Mouse (Mus musculus): ENCODE data around the gene Wdr5. TPM values are rescaled to one million over a fixed set of nuclear protein-coding genes. Genes with fewer than 3 reads are reported as not detected.

Wdr5 gene
- polyA plus RNA-seq (2015; fragmentation: Nextera tagmentation; extraction: Ambion mirVana), result 46.6 and 49.1 TPM in 2 replicates

GRCm38 (mm10) chr2:27514639-27515328, at the start of gene Wdr5:
Gene Wdr5, plus strand, starts transcription at chr2:27515157.
- Histone ChIP-seq H3K36me3 (peaks cover 15% of the 10 kb centered on the region), H3K4me2 (replicated peaks) (peak within 1 kb of the TSS; percentile 99), H3K27ac (peak within 1 kb of the TSS; percentile 77), H3K9ac (replicated peaks) (peak within 1 kb of the TSS; percentile 94), H3K4me3 (replicated peaks) (peak within 1 kb of the TSS; percentile 95), H3K9me3 (no peaks in the 10 kb centered on the region), H3K4me1 (replicated peaks) (peaks cover 30% of the 10 kb centered on the region), H3K27me3 (no peaks in the 10 kb centered on the region)
- WGBS, result under 1% methylated on average over 55 of the region's 57 CpGs
- ATAC-seq, result peak; percentile 94

- 76% methylated on average over 4 of the region's 4 CpGs for WGBS
- no peak overlapping the region for H3K27ac ChIP-seq
- H3K4me1 ChIP-seq (replicated peaks), result peaks cover 69% of the 10 kb centered on the region
- no peak for ATAC-seq
- H3K9ac ChIP-seq (replicated peaks), result no peak overlapping the region
- H3K4me3 ChIP-seq (replicated peaks), result no peak overlapping the region
- H3K36me3 ChIP-seq, result peaks cover 25% of the 10 kb centered on the region
- H3K9me3 ChIP-seq, result no peaks in the 10 kb centered on the region
- no peak overlapping the region for H3K4me2 ChIP-seq (replicated peaks)
- no peaks in the 10 kb centered on the region for H3K27me3 ChIP-seq
These were observed 45.5 kb upstream of the Wdr5 start for GRCm38 (mm10) chr2:27469292-27469990.

- Histone ChIP-seq H3K4me3 (replicated peaks) (no peak overlapping the region), H3K4me1 (replicated peaks) (peaks cover 70% of the 10 kb centered on the region), H3K9ac (replicated peaks) (0 out of 2 replicates have a peak overlapping the region, but pooled peaks have one; percentile 23), H3K27ac (no peak overlapping the region), H3K36me3 (peaks cover 21% of the 10 kb centered on the region), H3K27me3 (no peaks in the 10 kb centered on the region), H3K4me2 (replicated peaks) (no peak overlapping the region), H3K9me3 (no peaks in the 10 kb centered on the region)
- WGBS, result 70% methylated on average over 3 of the region's 3 CpGs
- ATAC-seq, result no peak
These were observed 45.0 kb upstream of the Wdr5 start for GRCm38 (mm10) chr2:27469991-27470355.

- H3K4me2 ChIP-seq (replicated peaks), result no peak overlapping the region
- no peaks in the 10 kb centered on the region for H3K9me3 ChIP-seq
- H3K4me1 ChIP-seq (replicated peaks), result peaks cover 70% of the 10 kb centered on the region
- no peaks in the 10 kb centered on the region for H3K27me3 ChIP-seq
- no peak overlapping the region for H3K4me3 ChIP-seq (replicated peaks)
- no peak for ATAC-seq
- H3K9ac ChIP-seq (replicated peaks), result no peak overlapping the region; the same call in 1 of the 2 replicates
- 95% methylated on average over 2 of the region's 2 CpGs for WGBS
- peaks cover 17% of the 10 kb centered on the region for H3K36me3 ChIP-seq
- H3K27ac ChIP-seq, result no peak overlapping the region
These were observed 44.4 kb upstream of the Wdr5 start for GRCm38 (mm10) chr2:27470535-27470934.

GRCm38 (mm10) chr2:27471170-27471584, 43.8 kb upstream of the Wdr5 start:
- Histone ChIP-seq H3K4me1 (replicated peaks) (peaks cover 70% of the 10 kb centered on the region), H3K9ac (replicated peaks) (no peak overlapping the region), H3K27me3 (no peaks in the 10 kb centered on the region), H3K36me3 (peaks cover 15% of the 10 kb centered on the region; the same call in 1 of the 2 replicates), H3K27ac (no peak overlapping the region), H3K4me3 (replicated peaks) (no peak overlapping the region), H3K4me2 (replicated peaks) (no peak overlapping the region), H3K9me3 (no peaks in the 10 kb centered on the region)
- no peak for ATAC-seq

GRCm38 (mm10) chr2:27473061-27473765, 41.7 kb upstream of the Wdr5 start:
- H3K27me3 ChIP-seq, result no peaks in the 10 kb centered on the region
- no peak overlapping the region for H3K27ac ChIP-seq
- no peaks in the 10 kb centered on the region for H3K9me3 ChIP-seq
- H3K4me3 ChIP-seq (replicated peaks), result peak overlapping the region; percentile 100
- H3K9ac ChIP-seq (replicated peaks), result peak overlapping the region; percentile 98
- H3K36me3 ChIP-seq, result 0 out of 2 replicates have a peak, but pooled peaks cover 4% of the 10 kb centered on the region
- H3K4me2 ChIP-seq (replicated peaks), result peak overlapping the region; percentile 98
- 71% methylated on average over 7 of the region's 7 CpGs for WGBS
- peaks cover 67% of the 10 kb centered on the region for H3K4me1 ChIP-seq (replicated peaks)
- ATAC-seq, result no peak

- Histone ChIP-seq H3K36me3 (0 out of 2 replicates have a peak, but pooled peaks cover 3% of the 10 kb centered on the region), H3K27me3 (no peaks in the 10 kb centered on the region), H3K9me3 (no peaks in the 10 kb centered on the region), H3K4me2 (replicated peaks) (peak overlapping the region; percentile 98), H3K4me3 (replicated peaks) (peak overlapping the region; percentile 100), H3K4me1 (replicated peaks) (peaks cover 64% of the 10 kb centered on the region), H3K27ac (no peak overlapping the region), H3K9ac (replicated peaks) (peak overlapping the region; percentile 98)
- WGBS, result 37% methylated on average over 4 of the region's 4 CpGs
- ATAC-seq, result no peak
These were observed 41.0 kb upstream of the Wdr5 start for GRCm38 (mm10) chr2:27473911-27474310.

GRCm38 (mm10) chr2:27474621-27475484, 40.1 kb upstream of the Wdr5 start:
- Histone ChIP-seq H3K9me3 (no peaks in the 10 kb centered on the region), H3K27ac (peak overlapping the region; percentile 97), H3K4me3 (replicated peaks) (peak overlapping the region; percentile 100), H3K9ac (replicated peaks) (peak overlapping the region; percentile 98), H3K36me3 (0 out of 2 replicates have a peak, but pooled peaks cover 3% of the 10 kb centered on the region), H3K4me2 (replicated peaks) (peak overlapping the region; percentile 98), H3K4me1 (replicated peaks) (peaks cover 55% of the 10 kb centered on the region), H3K27me3 (no peaks in the 10 kb centered on the region)
- under 1% methylated on average over 80 of the region's 84 CpGs for WGBS
- peak; percentile 59 for ATAC-seq

- Histone ChIP-seq H3K4me3 (replicated peaks) (peak overlapping the region; percentile 100), H3K4me1 (replicated peaks) (peaks cover 46% of the 10 kb centered on the region), H3K9ac (replicated peaks) (peak overlapping the region; percentile 98), H3K36me3 (no peaks in the 10 kb centered on the region), H3K27me3 (no peaks in the 10 kb centered on the region), H3K27ac (peak overlapping the region; percentile 97), H3K4me2 (replicated peaks) (peak overlapping the region; percentile 98), H3K9me3 (no peaks in the 10 kb centered on the region)
- peak; percentile 100 for ATAC-seq
- WGBS, result 1% methylated on average over 83 of the region's 96 CpGs
These were observed 39.3 kb upstream of the Wdr5 start for GRCm38 (mm10) chr2:27475495-27476302.

GRCm38 (mm10) chr2:27476303-27477192, 38.4 kb upstream of the Wdr5 start:
- H3K4me1 ChIP-seq (replicated peaks), result peaks cover 38% of the 10 kb centered on the region
- peak overlapping the region; percentile 100 for H3K4me3 ChIP-seq (replicated peaks)
- peak overlapping the region; percentile 98 for H3K4me2 ChIP-seq (replicated peaks)
- no peaks in the 10 kb centered on the region for H3K36me3 ChIP-seq
- WGBS, result 32% methylated on average over 11 of the region's 11 CpGs
- H3K9me3 ChIP-seq, result no peaks in the 10 kb centered on the region
- no peak for ATAC-seq
- H3K9ac ChIP-seq (replicated peaks), result peak overlapping the region; percentile 98
- H3K27me3 ChIP-seq, result no peaks in the 10 kb centered on the region
- H3K27ac ChIP-seq, result peak overlapping the region; percentile 97
